Mouse (Mus musculus): Measurements from ENCODE around the gene Gpc5. TPM values are rescaled to one million over a fixed set of nuclear protein-coding genes. Genes with fewer than 3 reads are reported as not detected.

Gene Gpc5
- total RNA-seq, 2 experiments from 2014 or later = not detected

DNA sequence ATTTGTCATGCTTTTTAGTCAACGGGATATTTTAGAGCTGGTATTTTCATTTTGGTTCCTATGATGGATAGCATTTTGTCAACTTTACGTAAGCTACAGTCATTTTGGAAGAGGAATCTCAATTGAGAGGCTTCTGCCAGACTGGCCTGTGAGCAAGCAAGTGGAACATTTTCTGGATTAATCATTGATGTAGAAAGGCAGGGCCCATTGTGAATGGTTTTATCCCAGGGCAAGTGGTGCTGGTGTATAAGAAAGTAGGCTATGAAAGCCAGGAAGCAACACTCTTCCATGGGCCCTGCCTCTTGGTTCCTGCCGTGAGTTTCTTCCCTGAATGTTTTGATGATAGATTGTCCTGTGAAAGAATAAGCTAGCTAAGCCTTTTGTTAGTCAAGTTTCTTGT, 777.1 kb downstream of the Gpc5 start:
- DNase-seq = no peak

GRCm38 (mm10) chr14:115976062-115976461, 884.0 kb downstream of the Gpc5 start:
- no peak for DNase-seq

DNA sequence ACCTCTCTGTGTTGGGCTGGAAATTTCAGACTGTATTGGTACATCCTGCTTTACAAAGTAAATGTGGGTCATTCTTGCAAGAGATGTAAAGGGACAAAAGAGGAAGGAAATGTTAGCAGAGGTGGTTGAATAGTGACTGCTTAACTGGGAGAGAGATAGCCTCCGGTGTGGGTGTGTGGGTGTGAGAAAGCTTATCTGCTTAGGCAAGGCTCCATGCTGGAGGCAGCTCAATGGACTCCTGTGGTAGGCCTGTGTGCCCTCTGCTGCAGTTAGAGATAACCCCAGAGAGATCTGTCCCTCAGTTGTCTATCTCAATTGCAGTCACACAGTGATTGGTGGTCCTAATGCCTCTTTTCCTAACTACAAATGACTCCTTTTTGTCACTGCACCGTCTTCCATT, 887.2 kb downstream of the Gpc5 start:
- DNase-seq = no peak

GRCm38 (mm10) chr14:115990764-115991163, 898.7 kb downstream of the Gpc5 start:
- DNase-seq = no peak

GRCm38 (mm10) chr14:115993520-115994106, 901.6 kb downstream of the Gpc5 start:
- DNase-seq = no peak

DNA sequence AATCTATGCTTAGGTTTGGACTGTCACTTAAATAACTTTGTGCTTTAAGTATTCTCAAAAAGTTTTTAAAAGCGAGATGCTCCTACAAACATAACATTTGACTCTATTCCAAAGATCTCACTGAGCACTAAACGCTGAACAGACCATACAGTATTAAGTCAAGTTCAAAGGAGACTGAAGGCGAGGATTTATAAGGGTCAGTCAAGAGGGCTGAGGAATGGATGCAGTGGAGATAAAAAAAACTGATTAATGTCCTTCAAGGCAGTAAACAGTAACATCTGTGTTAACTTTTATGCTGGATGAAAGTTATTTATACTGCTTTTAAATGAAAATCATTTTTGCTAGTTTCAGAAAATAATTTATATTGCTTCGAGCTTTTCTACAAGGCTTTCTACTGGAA, 906.9 kb downstream of the Gpc5 start:
- DNase-seq = no peak

- DNase-seq = no peak
Observed at GRCm38 (mm10) chr14:116087010-116087409, 995.0 kb downstream of the Gpc5 start.

DNA sequence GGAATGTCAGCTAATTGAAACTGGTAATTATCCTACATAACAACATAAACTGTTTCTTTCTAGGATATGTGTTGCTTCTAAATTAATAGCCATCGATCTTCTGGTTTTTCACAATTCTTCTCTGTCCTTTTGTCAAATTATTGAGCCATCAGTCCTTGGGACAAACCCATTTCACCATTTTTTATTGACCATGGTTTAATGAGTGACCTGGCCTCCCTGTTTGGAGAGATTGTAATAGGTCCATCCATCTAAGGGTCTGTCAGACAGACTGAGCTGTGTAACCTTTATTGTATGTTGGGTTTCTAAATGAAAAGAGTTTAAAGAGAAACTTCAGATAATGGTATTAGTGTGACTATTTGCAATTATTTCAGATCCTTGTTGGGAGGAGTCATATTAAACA, 1035.9 kb downstream of the Gpc5 start:
- DNase-seq = no peak

DNA sequence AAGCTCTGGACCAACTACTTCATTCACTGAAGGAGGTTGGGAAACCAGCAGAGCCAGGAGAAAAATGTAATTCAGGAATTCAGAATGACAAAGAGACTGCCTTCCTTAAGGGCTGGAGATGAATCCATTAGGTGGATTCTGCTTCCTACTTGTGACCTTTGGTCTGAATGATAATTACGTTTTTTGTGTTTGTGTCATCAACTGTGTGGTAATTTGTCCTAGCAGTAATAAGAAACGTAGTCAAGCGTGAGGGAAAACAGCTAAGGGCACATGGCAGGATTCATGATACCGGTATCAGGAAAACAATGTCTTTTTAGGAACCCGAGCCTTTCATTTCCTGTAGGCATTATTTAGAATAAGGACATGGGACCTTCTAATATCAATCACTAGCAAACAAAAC, 1045.3 kb downstream of the Gpc5 start:
- DNase-seq = no peak

DNA sequence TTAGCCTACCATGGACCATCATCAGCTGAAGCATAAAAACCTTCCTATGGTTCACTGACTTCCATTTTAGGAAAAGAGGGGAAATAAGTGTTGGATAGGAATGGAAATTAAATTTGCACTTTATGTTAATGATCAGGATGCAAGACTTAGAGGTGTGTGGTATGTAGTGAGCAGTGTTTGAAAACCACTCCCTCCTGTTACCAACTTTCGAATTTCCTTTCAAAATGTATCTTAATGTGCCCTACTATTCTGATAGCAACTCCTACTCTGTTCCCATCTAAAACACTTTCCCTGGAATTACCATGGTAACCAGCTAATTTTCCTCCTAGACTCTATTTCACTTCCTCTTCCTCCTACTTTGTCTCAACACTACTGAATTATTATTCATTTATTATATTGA, 1045.8 kb downstream of the Gpc5 start:
- no peak for DNase-seq

- DNase-seq = no peak
Observed at GRCm38 (mm10) chr14:116162586-116162985, 1070.6 kb downstream of the Gpc5 start.

DNA sequence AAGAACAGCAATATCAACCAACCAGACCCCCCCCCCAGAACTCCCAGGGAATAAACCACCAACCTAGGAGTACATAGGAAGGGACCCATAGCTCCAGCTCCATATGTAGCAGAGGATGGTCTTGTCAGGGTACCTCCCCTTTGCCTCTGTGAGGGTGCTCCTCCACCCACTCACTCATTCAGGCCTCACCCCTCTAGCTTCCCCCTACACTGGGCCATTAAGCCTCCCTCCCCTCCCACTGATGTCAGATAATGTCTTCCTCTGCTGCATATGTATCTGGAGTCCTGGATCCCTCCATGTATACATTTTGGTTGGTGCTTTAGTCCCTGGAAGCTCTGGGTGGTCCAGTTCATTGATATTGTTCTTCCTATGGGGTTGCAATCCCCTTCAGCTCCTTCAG, 1075.4 kb downstream of the Gpc5 start:
- DNase-seq = no peak

- no peak for DNase-seq
Observed at GRCm38 (mm10) chr14:116169129-116169528, 1077.1 kb downstream of the Gpc5 start.

GRCm38 (mm10) chr14:116186981-116187380, 1095.0 kb downstream of the Gpc5 start:
- DNase-seq = no peak

DNA sequence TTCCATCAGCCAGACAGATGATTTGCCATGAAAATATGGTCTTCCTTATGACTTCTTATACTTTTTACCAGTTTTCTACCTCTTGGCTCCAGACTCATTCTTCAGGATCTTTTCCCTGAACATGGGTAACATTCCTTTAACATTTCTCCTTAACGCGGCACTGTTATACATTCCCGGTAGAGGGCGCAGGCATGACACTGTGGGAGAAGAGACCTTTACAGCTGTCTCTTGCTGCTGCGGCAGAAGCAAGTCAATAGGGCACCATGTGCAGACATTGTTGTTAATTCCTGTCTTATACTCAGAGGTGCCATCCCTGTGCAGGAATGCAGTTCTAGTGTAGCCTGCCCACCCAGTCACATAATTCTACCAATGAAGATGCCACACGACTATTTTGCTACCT, 1115.0 kb downstream of the Gpc5 start:
- peak; percentile 44 for DNase-seq

- DNase-seq = no peak
Observed at GRCm38 (mm10) chr14:116208581-116208980, 1116.6 kb downstream of the Gpc5 start.

- DNase-seq = no peak
Observed at GRCm38 (mm10) chr14:116209045-116209444, 1117.0 kb downstream of the Gpc5 start.

GRCm38 (mm10) chr14:116210304-116210703, 1118.3 kb downstream of the Gpc5 start:
- DNase-seq = no peak

- no peak for DNase-seq
Observed at GRCm38 (mm10) chr14:116212029-116212428, 1120.0 kb downstream of the Gpc5 start.

GRCm38 (mm10) chr14:116258126-116258525, 1166.1 kb downstream of the Gpc5 start:
- no peak for DNase-seq

GRCm38 (mm10) chr14:116308541-116308940, 1216.5 kb downstream of the Gpc5 start:
- DNase-seq = no peak

GRCm38 (mm10) chr14:116317491-116317890, 1225.5 kb downstream of the Gpc5 start:
- no peak for DNase-seq

DNA sequence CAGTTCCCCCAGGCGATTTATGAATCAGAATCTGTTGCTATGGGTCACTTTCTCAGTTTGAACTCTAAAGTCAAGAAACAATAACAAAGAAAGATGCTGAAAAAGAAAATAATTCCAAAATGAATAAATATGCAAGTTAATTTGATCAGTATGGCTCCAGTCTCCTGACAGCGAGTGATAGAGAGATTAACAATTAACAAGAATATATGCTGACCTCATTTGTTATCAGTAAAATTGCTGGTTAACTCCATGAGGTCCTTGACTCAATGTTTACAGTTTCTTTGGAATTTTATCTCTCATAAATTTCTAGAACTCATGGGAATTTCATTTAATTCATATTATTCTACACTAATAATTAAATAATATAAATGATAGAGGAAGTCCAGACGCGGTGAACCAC, 1244.2 kb downstream of the Gpc5 start:
- no peak for DNase-seq

- no peak for DNase-seq
Observed at GRCm38 (mm10) chr14:116338395-116338794, 1246.4 kb downstream of the Gpc5 start.

DNA sequence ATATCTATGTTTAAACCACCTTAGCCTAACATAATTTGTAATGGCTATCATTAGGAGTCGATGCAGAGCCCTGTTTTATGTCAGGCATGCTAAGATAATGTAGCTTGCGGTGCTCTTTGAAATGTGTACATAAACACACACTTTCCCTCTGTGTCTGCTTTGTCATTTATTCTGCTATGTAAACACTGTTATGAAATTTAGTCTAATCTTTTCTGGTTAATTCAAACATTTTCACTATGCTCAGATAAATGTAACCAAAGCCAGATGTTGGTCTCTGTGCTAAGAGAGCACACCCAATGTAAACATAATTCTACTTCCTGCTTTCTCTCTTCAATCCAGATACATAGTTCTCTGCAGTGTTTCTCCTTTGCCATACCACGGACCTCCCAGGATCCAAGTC, 1256.5 kb downstream of the Gpc5 start:
- no peak for DNase-seq

All from heart, postnatal 4 days (tissue).